Mouse (Mus musculus) embryo, embryonic 11.5 days (tissue): Measurements from ENCODE around the gene Tfg.

Experiments used
- DNase-seq: peaks from one replicate; pipeline ENCODE4 v3.0.0-alpha.2; 2012; ENCODE audit warnings: low read depth, low spot score

Gene Tfg

GRCm38 (mm10) chr16:56717224-56718200 lies at the start of gene Tfg:
Gene Tfg (minus strand): TSS chr16:56717450.
- DNase-seq: peak; percentile 99

DNA sequence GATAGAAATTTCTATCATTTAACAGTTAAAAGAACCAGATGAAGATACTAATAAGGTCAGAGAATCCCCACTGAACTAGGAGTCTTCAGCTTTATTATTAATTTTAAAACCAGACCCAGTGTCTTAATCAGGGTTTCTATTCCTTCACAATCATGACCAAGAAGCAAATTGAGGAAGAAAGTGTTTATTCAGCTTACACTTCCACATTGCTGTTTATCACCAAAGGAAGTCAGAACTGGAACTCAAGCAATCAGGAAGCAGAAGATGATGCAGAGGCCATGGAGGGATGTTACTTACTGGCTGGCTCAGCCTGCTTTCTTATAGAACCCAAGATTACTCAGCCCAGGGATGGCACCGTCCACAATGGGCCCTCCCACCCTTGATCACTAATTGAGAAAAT lies 11.8 kb upstream of the Tfg start:
- DNase-seq: no peak

DNA sequence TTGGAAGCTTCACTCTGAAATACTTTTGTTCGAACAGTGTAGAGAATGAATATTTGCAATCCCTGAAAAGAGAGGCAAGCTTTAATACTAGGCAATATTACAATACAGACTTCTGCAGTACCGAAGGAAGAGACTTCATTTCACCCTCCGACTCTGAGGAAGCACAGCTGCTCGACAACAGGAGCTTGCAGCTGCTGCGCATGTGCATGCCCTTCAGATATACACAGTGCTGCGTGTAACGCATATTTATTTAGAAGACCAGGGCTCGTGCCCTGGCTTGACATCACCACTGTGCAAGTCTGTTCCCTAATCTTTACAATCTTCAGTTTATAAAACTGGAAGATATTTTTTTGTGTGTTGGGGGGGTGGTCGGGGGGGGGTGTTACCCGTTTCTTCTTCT lies 7.7 kb upstream of the Tfg start:
- DNase-seq: no peak

DNA sequence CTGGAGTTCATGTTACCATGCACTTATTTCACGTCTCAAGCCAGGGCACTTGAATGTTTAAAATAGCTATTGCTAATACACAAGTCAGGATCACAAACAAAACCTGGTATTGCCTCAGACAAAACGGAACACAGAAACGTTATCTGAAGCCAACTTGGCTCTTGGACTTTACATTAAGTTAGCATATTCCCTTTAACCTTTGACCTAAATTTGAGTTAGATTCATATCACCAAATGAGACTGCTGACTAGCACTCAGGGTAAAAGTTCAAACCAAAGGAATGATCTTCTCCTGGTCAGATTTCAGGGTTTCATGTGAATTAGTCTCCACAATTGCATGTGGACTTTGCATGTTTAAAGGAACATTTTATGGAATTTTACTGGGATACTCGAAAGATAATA lies 5.1 kb upstream of the Tfg start:
- no peak for DNase-seq

DNA sequence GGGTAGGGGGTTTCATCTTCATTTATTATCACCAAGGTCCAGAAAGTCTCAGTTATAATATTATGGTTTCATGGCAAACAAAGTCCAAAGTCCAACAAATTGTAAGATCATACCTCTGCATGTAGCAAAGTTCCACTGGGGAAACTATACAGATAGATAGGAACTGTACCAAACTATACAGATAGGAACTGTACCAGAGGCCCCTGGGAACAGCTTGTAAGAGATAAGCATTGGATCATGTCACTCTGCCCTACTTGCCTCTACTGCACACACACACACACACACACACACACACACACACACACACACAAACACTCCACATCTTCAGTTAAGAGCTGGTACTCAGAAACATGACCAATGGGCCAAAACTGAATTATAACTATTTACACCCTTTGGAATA lies 1.8 kb upstream of the Tfg start:
- DNase-seq: no peak

GRCm38 (mm10) chr16:56716557-56717179 lies 582 bp downstream of the Tfg start:
- no peak for DNase-seq

DNA sequence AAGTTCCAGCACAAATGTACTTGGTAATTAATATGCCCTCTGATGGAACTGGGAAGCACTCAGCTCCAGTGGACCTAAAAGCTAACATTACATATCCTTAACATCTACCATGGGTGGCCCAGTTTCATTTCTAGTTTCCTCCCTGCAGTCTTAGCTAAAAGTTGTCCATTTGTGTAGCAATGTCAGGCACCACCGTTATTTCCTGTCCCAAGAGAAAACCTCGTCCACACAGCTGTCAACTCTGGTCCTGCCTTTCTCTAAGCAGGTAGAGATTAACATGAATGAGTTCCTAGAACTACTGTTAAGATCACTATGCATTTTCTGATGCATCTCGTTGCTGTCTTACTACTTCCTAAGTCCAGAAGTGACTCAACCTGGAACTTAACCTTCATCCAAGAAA lies 1.6 kb downstream of the Tfg start:
- no peak for DNase-seq

DNA sequence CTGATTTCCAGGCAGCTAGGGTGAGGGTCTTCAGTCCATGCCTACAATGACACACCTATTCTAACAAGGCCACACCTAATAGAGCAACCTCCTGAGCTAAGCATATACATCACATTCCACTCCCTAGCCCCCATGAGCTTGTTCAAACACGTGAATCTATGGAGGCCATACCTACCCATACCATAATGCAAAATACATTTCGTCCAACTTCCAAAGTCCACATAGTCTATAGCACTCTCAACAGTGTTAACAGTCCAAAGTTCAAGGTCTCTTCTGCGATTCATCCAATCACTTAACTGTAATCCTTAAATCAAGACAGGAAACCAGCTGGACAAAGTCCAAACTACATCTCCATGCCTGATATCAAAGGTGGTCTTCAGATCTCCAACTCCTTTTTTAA lies 7.2 kb downstream of the Tfg start:
- no peak for DNase-seq

GRCm38 (mm10) chr16:56705731-56706130 lies 11.5 kb downstream of the Tfg start:
- no peak for DNase-seq

DNA sequence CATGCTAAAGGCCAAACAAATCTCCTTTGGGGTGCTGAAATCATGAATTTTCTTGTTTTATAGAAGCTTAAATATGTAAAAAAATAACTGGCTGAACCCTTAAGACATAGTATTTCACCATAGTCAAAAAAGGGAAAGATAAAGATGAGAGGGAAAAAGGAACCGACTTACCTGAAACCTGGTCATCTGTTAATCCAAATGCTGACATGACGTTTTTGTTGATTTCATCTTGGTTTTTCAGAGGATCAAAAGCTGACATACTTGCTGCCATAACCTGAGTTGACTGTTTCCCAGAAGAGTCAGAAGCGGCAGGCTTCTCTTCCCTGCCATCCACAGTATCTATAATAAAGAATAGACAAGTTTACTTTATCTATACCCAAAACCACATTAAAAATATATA lies 16.4 kb downstream of the Tfg start:
- no peak for DNase-seq

DNA sequence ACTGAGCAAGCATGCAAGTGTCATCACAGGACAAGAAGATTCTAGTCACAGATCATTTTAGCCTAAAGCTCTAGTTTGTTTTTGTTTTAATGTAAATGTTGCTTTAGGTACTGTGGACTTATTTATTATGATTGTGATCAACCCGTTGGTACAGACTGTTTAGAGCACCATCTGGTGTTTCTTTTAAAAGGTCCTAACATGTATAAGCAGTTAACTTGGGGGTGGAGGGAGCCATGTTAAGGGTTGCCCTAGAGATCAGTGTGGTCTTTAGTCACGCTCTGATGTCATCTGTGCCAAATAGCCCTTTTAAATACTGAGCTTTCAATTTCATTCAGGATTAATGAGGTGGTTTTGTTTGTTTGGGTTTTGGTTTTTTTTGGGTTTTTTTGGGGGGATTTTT lies 20.8 kb downstream of the Tfg start:
- DNase-seq: no peak

DNA sequence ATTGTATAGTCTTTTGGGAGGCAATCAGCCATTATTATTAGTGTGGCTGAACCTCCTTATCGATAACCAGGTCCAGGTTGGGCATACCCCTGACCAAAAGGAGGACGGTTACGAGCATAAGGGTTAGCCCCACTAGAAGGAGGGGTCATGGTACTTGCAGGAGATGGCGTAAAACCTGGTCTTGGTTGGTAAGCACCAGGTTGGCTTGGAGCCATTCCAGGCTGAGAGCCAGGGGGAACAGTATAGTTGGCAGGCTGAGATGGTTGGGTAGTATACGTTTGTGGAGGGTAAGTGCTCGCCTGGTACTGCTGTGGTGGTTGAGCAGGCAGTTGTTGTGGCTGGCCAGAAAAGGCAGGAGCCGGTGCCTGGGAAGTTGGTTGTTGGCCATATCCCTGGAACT lies 26.5 kb downstream of the Tfg start:
- DNase-seq: no peak

DNA sequence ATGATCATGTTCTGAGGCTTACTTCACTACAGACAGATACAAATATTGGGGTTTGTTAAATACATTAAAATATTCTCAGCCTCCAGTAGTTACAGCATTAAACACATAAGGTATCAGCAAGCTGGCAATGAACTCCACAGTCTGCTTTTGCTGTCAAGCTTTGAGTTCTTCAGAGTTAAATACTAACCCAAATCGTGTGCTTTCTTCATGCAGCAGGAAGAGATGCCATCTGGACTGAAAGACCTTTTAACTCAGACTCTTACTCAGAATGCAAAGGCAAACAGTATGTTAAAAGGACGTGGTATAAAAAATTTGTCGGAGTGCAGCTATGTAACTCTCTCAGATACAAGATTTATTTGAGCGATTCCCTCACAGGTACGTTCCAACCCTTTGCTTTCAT lies 30.5 kb downstream of the Tfg start:
- DNase-seq: no peak

- no peak for DNase-seq
Observed at GRCm38 (mm10) chr16:56681010-56681645, 36.1 kb downstream of the Tfg start.

DNA sequence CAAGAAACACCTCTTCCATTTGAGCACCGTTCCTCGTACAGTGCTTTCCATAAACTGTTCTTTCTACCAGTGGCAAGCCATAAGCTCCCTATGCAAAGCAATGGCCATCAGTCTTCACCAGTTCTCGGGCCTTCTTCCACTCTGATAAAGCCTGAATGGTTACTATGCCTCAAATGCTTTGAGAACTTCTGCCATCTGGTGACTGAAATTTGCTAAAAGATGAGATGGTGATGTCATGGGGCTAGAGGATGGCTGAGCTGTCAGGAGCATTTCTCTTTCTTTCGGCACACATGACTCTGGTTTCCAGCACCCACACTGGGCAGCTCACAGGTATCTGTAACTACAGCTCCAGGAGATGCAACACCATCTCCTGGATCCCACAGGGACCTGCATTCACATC lies 40.1 kb downstream of the Tfg start:
- no peak for DNase-seq

DNA sequence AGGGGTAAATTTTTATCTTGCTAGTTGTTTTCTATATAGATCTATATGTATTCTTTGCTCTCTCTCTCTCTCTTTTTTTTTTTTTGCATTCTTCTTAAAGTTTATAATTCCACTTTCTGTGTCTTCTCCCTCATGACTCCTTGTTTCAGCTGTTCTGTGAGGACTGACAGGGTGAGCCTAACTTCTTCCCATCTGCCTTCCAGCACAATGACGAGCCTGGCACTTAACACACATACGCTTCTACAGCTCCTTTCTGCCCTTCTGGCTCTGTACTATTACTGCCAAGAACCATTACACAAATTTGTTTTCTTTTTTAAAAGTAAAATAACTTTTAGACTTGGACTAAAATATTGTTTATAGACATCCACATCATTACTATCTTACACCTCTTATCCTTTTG lies 43.8 kb downstream of the Tfg start:
- DNase-seq: no peak

GRCm38 (mm10) chr16:56670941-56671340 lies 46.3 kb downstream of the Tfg start:
- DNase-seq: no peak

GRCm38 (mm10) chr16:56669520-56669919 lies 47.7 kb downstream of the Tfg start:
- no peak for DNase-seq

GRCm38 (mm10) chr16:56658866-56659265 lies 58.4 kb downstream of the Tfg start:
- DNase-seq: no peak

- no peak for DNase-seq
Observed at GRCm38 (mm10) chr16:56655193-56655910, 61.9 kb downstream of the Tfg start.

GRCm38 (mm10) chr16:56646382-56647172 lies 70.7 kb downstream of the Tfg start:
- DNase-seq: no peak
